Mouse (Mus musculus) large intestine, adult 2 months (tissue): ENCODE data around the gene Tmem117. TPM values are rescaled to one million over a fixed set of nuclear protein-coding genes. Genes with fewer than 3 reads are reported as not detected.

ENCODE experiments used
- DNase-seq: peaks from one replicate; pipeline ENCODE4 v3.0.0-alpha.2; 2012; ENCODE audit warnings: low read depth, low spot score
- WGBS: fragments of 180-500 bp; shearing (Covaris S2); methylation state at CpG from one replicate; pipeline ENCODE4 v1.1.7; 2018; 5-methylcytosine and 5-hydroxymethylcytosine counted together
- polyA plus RNA-seq: library from polyadenylated mRNA; depleted of rRNA; stranded (reverse); fragments of >200 nt; gene quantifications from 2 replicates; pipeline ENCODE4 v1.2.3, GENCODE M21; 2012

The Tmem117 gene
- polyA plus RNA-seq, 1 experiment, result 18.7 TPM

DNA sequence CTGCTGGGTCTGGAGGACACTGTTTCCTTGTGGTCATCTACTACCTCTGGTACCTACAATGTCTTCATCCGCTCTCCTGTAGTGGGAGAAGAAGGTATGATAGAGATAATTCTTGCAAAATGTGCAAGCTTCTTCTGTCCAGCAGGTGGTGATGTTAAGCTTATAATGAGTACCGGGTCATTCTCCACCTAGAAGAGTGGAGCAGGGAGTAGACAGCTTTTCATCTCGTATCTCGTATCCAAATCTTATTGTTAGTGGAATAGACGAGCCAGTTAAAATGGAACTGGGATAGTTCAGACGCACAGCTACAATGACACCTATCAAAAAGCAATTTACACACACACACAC, 60.8 kb downstream of the Tmem117 start:
- WGBS, result 55% methylated on average over 6 of the region's 6 CpGs
- DNase-seq, result no peak

DNA sequence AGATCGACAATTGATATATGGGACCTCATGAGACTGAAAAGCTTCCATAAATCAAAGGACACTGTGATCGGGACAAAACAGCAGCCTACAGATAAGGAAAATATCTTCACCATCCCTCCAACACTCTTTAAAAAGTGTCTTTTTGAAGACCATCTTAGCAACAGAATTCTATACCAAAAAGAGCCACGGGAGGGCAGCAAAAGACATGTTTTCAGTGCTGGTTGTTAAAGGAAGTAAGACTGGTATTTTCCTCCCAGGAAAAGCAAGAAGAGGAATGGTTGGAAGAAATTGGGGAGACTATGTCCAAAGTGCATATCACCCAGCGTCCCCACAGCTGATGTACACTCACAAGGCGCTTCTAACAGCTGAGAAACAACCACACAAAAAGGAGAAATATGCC, 93.7 kb downstream of the Tmem117 start:
- WGBS, result 32% methylated on average over 5 of the region's 5 CpGs
- DNase-seq, result peak; percentile 11

DNA sequence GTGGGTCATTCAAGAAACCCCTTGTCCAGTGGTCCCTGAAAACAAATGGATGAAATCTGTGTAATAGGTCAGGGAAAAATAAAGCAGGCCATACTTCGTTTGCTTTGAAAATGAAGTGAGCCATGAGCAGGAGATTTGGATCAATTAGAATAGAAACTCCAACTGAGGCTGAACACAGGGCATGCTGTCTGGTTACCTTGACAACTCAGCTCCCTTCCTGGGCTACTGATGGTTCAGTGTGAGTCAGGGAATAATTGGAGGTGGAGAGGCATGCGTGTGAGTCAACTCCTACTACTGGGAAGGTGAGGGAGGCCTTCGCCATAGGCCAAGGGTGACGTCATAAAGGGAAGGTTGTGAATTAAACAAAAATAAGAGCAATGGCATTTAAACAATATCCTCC, 103.1 kb downstream of the Tmem117 start:
- DNase-seq, result no peak
- WGBS, result 72% methylated on average over 4 of the region's 4 CpGs

DNA sequence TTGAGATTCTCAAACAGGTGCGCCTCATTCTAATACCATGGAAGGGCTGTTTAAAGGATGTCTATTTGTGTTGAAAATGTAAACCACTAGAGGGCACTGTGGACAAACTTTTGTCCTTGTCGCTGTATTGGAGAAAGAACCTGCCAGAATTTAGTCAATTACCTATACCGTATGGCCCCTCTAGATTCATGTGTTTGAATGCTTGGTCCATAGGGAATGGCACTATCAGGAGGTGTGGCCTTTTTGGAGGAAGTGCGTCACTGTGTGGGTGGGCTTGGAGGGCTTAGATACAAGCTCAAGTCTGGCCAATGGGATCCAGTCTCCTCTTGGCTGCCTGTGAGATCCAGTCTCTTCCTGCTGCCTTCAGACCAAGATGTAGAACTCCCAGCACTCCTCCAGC, 140.2 kb downstream of the Tmem117 start:
- WGBS, result 21% methylated on average over 4 of the region's 4 CpGs
- DNase-seq, result peak; percentile 28

DNA sequence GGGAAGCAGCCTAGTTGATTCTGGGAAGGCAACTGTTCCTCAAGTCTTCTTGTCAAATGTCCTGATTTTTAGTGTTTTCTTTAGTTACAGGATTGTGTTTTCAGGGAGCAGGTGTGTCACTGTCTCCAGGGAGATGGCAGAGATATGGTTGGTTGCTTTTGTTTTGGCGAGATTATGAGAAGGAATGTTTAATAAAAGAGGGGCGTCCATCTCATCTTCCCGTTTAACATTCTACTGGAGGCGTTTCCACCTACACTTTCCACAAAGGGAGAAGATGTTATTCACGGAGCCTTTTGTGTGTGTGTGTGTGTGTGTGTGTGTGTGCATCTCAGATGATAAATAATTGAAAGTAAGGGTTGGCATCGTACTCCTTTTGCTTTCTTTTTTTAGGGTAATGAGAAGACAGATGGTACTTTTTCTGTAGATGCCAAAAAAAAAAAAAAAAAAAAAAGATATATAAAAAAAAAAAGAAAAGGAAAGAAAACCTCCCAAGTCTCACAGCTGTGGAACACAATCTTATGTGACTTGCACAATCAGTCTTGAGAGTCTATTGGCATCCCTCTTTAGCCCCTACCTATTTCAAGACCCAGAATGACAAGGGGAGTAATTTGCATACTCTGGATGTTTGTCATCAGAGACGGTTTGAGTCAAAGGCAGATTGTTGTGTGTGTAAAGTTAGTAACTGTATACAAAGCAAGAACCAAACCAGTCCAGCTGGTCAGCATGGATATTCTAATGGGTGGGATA, 142.0 kb downstream of the Tmem117 start:
- no peak for DNase-seq
- WGBS, result 84% methylated on average over 7 of the region's 7 CpGs

DNA sequence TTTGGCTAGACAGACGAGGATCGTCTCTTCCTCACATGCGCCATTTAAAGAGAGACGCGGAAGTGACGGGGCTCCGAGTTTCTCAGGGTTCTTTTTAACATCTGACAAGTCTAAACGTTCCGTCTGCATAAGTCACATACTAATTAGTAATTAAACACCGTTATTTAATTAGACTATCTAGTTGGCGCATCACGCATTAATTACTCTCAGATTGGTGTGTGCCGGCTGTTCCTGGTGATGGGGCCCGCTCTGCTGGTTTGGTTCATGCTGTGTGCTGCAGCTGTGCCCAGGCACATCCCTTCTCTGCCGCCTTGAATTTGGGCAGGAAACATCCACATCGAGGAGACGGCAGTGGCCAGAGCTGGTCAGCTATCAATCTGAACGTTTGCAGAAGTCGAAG, 142.7 kb downstream of the Tmem117 start:
- no peak for DNase-seq
- WGBS, result 92% methylated on average over 19 of the region's 19 CpGs

DNA sequence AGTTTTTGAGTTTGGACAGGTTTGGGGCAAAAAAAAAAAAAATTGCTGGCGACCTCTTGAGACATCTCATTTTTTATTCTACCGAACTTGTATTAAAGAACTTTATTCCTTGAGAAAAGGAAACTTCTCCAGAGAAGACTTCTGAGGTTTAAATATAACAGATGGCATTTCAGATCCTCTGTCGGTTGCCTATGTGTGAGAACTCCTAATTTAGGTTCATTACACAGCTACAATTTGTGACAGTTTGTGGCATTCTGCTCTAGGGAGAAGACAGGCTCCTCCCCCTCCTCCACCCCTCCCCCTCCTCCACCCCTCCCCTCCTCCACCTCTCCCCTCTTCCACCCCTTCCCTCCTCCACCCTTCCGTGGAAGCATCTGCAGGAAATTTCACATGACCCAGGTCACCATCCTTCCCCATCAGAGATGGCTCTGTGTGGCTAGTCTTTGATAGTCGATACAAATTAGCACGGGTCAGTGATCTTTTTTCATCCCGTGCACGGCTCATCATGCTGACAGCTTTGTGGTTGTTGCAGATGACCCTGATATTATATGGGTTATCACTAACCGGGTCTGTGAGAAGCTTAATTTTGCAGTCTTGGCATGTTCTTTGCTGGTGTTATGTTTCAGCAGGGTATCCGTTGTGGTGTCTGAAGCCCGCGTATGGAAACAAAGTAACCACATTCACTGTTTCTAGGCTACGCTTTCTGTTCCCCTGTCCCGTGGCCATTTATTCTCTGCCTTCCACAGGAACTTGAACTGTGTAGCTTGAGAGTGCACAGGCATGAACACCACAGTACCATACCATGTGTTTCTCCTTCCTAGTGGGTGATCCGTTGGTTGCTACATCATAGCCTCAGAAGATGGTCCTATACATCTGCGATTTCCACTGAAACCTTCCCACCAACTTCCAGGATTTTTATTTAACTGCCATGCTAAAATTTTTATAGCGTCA, 147.4 kb downstream of the Tmem117 start:
- no peak for DNase-seq
- 74% methylated on average over 17 of the region's 17 CpGs for WGBS

DNA sequence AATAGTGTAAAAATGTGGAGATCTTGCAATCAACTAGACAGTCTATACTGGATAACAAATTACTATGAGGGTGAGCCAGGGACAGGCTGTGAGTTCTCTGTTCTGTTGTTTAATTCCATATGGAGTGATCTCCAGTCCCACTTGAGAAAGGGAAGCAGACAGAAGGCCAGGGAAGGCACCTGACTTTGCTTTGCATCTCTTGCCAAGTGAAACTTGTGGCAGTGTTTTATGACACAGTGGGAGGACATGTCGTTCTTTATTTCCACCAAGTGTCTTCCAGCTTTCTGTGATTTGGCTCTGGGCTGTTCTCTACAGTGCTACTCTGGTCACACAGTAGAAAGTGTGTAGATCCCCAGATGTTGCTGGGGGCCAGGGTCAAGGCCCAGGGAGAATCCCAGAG, 152.5 kb downstream of the Tmem117 start:
- no peak for DNase-seq
- 13% methylated on average over 1 of the region's 1 CpGs for WGBS

DNA sequence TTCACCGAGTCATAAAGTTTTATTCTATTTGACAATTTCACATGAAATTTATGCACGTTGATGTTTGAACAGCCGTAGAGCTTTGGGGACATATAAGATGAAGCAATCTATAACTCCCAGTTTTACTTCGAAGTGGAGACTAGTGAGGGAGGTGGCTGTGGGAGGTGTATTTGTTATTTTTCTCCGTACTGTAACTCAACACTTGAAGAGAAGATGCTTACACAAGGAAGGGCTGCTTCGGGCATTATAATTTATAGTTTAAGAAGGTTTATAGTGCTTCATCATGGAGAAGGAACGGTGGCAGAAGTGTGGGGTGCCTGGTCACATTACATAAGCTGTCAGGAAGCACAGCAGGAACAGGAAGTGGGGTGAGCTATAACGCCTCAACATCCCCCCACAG, 164.4 kb downstream of the Tmem117 start:
- 22% methylated on average over 8 of the region's 8 CpGs for WGBS
- DNase-seq, result no peak

DNA sequence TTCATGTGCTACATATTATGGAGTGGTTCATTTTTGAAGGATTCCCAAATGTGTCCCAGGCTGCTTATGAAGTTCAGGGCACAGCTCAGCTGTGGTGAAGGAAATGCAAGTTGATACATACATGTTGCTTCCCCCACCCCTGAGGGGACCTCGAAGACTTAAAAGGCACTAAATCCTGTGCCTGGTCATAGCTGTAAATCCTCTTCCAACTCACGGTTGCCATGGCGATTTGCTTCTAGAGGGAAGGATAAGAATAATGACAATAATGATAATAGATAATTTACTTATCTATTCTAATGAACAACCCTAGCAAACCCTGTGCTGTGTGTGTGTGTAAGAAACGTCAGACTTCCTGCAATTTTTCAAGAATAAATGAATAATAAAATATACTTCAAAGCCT, 166.5 kb downstream of the Tmem117 start:
- WGBS, result 73% methylated on average over 4 of the region's 4 CpGs
- no peak for DNase-seq

DNA sequence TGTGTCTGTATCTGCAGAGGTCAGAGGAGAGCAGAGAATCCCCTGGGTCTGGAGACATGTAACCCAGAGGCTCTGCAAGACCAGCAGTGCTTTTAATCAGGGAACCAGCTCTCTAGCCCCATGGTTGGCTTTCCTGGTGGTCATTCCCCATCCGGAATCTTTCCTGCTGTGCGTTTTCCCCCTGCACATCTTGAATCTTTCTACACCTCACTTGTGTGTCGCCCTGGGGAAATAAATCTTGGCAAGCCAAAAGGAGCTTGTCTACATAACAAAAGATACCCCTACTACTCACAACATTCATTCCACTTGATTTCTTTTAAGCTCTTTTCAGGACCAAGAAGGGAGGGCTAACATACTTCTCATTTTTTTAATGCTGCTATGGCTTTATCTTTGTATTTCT, 169.2 kb downstream of the Tmem117 start:
- DNase-seq, result no peak
- 79% methylated on average over 3 of the region's 3 CpGs for WGBS

DNA sequence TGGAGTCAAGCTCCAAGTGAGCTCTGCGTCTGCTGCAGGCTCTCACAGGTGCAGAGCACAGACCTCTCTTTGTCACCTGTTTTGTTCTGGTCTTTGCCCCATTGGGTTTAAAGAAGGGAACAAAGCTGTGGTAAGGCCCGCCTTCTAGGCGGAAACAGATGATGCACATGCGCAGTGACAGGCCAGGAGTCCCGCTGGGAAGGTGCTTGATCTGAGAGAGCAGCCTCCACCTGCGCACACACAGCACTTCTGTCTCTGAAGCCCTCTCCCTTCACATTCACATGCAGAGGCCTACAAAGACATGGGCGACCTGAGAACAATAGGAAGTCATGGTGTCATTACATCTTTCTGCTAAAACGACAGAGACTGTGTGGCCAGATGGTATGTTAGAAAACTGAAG, 172.4 kb downstream of the Tmem117 start:
- 80% methylated on average over 8 of the region's 8 CpGs for WGBS
- no peak for DNase-seq

DNA sequence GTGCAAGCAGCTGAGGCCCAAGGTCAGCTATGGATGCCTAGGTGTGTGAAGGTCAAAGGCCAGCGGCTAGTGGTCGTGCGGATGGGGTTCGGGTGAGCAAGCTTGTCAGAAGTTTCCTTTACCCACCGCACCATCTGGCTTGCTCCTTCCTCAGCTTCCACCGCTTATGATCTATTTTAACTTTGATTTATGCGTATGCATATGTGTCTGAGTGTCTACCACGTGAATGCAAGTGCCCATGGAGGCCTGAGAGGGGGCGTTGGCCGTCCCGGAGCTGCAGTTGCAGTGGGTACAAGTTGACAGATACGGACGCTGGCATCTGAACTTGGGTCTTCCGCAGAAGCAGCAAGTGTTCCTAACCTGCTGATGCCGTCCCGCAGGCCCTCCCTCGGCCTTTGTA, 173.8 kb downstream of the Tmem117 start:
- no peak for DNase-seq
- 88% methylated on average over 17 of the region's 17 CpGs for WGBS

DNA sequence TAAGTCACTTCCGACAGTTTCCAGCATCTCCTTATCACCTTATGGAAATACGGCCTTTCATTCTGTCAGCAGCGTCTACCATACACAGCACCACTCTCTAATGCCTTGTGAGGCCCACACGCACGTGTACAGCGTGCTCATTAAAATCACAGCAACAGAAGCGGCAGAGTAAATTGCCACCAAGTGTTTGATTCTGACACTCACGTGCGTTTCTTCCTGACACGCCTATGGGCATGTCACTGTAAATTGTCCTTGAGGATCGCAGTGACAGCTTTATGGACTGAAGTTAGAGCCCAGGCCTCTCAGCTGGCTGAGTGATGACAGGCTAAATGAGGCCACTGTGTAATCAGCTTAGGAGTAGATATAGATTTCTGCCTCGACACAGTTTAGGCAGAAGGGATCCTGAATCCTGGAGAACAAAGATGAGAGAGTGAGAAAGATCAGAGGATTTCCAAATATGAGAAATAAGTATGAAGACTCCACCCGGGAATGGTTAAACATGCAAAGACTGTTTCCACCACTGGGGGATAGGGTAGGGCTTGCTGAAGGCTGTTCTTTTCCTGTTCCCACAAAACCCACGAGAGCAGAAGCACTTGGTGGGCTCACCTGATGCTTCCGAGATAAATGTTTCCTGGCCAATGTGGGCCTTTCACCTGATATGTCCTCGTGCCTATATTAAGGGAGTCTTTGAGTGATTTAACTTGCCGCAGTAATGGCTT, 174.8 kb downstream of the Tmem117 start:
- WGBS, result 33% methylated on average over 17 of the region's 17 CpGs
- DNase-seq, result no peak

DNA sequence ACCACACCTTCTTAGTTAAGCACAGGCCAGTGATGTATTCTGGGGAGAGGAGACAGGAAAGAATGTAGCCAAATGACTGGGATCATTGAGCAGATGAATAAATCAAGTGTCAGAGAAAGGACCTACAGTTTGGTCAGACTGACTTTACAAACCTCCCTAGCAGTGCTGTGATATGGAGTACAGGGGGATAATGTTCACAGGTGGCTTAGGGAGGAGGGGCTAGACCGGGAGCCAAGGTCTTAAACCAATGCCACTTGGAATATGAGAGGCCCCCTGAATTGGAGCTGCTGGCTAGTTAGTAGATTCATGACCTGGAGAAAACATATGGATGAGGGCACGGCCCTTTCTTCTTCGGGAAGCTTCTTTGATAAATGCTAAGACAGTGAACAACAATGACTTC, 177.0 kb downstream of the Tmem117 start:
- DNase-seq, result no peak
- WGBS, result 82% methylated on average over 3 of the region's 3 CpGs

DNA sequence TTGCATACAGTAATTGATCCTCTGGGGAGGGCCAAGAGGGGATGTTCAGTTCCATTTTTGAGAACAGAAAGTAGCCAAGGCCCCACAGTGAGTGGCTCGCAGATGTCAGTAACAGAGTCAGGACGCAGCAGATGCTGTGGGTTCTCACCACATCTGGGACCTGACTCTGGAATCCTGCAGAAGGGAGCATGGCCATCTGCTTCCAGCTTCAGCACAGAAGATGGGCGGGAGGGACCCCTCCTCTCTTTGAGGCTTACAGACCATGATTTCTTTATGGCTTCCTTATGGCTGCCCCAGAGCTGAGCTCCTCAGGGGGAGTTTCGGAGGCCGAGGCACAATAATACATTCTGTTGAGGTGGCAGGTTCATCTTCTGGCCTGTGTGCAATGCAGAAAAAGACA, 182.5 kb downstream of the Tmem117 start:
- WGBS, result 78% methylated on average over 5 of the region's 5 CpGs
- no peak for DNase-seq

DNA sequence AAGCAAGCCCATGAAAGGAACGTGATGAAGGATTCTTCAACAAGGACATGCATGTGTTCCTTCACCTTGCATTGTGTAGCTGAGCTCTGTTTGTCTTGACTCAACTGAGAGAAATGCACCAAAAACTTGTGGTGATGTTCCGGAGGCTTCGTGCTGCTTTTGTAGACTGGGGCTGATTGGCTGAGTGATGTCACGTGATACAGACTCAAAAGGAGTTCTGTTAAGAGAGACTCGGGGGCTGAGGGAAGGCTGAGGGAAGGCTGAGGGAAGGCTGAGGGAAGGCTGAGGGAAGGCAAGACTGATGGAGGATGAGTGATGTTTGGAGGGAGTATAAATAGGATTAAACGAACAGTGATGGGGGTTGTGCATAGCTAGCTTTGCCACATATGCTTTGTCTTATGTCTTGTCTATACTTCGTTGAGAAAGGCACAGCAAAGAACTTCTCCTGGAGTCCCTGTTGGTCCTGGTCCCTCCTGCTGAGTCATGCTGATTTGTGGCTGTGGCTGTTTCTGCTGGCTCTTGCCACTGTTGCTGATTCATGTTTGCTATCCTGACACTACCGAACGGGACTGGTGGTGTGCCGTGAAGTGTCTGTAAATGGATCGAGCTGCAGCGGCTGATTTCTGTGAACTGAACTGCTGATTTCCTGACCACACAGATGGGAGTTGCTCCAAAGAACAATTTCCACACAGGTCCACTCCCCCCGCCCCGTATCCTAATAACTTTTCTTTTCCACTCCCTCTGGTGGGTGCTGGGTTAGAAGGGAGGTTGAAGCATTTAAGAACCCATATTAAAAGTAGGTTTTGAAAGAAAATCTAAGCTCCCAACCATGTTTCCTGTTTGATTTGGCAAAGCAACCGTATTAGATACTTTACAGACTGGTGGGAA, 185.4 kb downstream of the Tmem117 start:
- WGBS, result 85% methylated on average over 15 of the region's 15 CpGs
- no peak for DNase-seq

DNA sequence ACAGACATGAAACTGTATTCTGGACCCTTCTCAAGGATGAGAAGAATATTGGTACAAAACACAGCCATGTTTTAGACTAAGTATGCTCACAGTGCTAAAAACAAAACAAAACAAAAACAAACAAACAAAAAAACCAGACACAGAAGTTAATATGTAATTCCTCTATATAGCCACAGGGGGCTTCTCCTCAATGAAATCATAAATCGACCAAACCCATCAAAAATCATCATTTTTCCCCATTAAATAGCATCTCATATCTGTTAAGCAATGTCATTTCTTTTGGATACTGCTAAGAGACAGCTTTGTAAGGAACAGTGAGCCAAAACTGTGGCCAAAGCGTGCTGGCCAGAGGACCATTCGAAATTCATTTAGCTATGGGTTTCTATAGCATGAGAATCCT, 206.6 kb downstream of the Tmem117 start:
- WGBS, result 89% methylated on average over 3 of the region's 3 CpGs
- no peak for DNase-seq

DNA sequence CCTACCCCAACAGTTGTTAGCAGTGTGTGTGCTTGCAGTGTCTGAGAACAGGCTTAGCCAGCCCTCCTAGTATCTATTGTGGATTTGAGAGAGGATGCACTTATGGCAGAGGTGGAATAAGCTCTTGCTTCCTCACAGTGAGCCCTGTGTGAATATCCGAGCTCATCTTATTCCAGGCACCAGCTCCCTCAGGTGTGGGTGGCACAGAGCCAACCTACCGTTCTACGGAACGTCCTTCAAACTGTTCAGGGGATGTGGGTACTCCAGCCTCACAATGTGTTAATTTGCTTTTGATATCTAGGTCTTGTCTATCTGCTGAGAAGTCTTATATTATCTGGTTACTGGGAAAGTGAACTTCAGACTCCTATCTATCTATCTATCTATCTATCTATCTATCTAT, 209.6 kb downstream of the Tmem117 start:
- no peak for DNase-seq
- whole genome bisulfite sequencing, result 67% methylated on average over 4 of the region's 4 CpGs

DNA sequence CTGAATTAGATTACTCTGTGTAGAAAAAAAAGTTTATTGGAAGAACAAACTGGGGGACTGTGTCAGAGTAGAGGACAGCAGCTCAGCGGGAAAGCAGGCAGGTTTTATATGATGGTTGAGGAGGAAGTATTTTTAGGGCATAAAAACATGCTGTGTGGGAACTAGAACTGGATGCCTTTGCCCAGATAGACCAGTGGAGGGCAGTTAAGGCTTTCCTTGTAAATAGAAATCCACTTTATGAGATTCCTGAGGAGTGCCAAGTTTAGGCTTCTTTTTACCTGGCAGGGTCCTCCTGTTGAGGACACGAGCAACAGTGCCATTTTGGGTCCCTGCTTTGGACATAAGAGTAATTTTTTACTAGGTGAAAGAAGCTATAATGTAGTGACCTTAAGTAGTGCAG, 218.5 kb downstream of the Tmem117 start:
- 40% methylated on average over 2 of the region's 2 CpGs for WGBS
- DNase-seq, result no peak
